Comparison of ENCODE assay signal across 29 mouse cellular contexts in the genomic region with DNA sequence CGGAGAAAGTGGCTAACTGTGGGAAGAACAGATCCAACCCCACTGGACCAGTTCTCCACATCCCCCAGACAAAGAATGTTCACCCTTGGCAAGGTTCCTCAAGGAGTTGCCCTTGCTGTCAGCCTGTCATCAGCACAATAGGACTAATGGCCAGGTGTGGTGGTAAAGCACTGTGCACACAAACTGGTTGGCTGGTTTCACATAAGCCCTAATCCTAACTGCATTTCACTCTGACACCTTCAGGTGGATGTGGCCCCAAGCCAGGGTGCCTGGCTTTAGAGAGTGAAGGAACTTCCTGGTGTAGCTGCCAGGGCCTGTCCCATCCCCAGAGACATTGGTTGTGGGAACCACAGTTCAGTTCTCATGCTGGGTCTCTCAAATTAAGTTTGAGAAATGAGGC. TPM values are rescaled to one million over a fixed set of nuclear protein-coding genes. Genes with fewer than 3 reads are reported as not detected.
DNase-seq lines count a peak whose midpoint lies in the region; ATAC-seq and TF ChIP-seq lines count a peak whose summit lies in the region.
"Had no signal": no experiment of that assay in that cellular context is flagged by ENCODE, and none has a peak within 500 bp of the region (broad histone marks: within the 10 kb centered on the region; RNA-seq: fewer than 3 reads in every experiment).

No protein-coding gene starts in this region.

- peak; percentile 65 for TF ChIP-seq EP300 in stomach, postnatal 0 days (optimal IDR thresholded peaks at IDR 0.05)

- H3K9ac ChIP-seq in stomach, postnatal 0 days (ENCODE audit: low read length) = no peak overlapping the region
- H3K9ac ChIP-seq: heart, embryonic 12.5 days; hindbrain, embryonic 13.5 days; kidney, embryonic 15.5 days; liver, embryonic 14.5 days; midbrain, embryonic 13.5 days had no signal

- no peak overlapping the region for H3K4me3 ChIP-seq in stomach, postnatal 0 days (ENCODE audit: low read depth, low read length)
- H3K4me3 ChIP-seq: heart, embryonic 12.5 days; hindbrain, embryonic 13.5 days; kidney, embryonic 15.5 days; megakaryocyte, embryonic 14.5 days; midbrain, embryonic 13.5 days had no signal

- ATAC-seq in stomach, postnatal 0 days (ENCODE audit: low FRiP score, low TSS enrichment) = peak; percentile 87
- ATAC-seq: forebrain, embryonic 16.5 days; midbrain, embryonic 13.5 days had no signal

- no peaks in the 10 kb centered on the region; the same call in 1 of the 2 replicates for H3K4me1 ChIP-seq in stomach, postnatal 0 days (replicated peaks; ENCODE audit: control insufficient read depth, insufficient read depth)

- H3K27me3 ChIP-seq in stomach, postnatal 0 days (ENCODE audit: control insufficient read depth, insufficient read depth, low read length) = no peaks in the 10 kb centered on the region
- H3K27me3 ChIP-seq: heart, embryonic 12.5 days; kidney, embryonic 15.5 days; midbrain, embryonic 13.5 days had no signal

- intact Hi-C loops in gastrocnemius, postnatal 14 days (cut with DNase I; ENCODE audit: low total_unique reads) = no loop called here

- no peak overlapping the region for H3K27ac ChIP-seq in stomach, postnatal 0 days (replicated peaks)
- H3K27ac ChIP-seq: hindbrain, embryonic 13.5 days; kidney, embryonic 15.5 days; liver, embryonic 14.5 days; midbrain, embryonic 13.5 days had no signal

- TF ChIP-seq CTCF in stomach, postnatal 0 days (IDR thresholded peaks at IDR 0.05; ENCODE audit: low read depth) = peak; percentile 33

- peak; percentile 2 for DNase-seq in gastrocnemius, postnatal 14 days
- DNase-seq in gastrocnemius, postnatal 4 days (ENCODE audit: low spot score in 2 of 2) = no peak
- DNase-seq in ovary, adult 18-20 months (ENCODE audit: low spot score) = peak; percentile 35
- no peak for DNase-seq in ovary, postnatal 10 days (ENCODE audit: low spot score)
- DNase-seq in ovary, postnatal 14 days (ENCODE audit: low spot score) = peak; percentile 40
- peak; percentile 59 for DNase-seq in stomach, postnatal 0 days (ENCODE audit: low spot score)
- DNase-seq in frontal cortex, postnatal 36 days (ENCODE audit: low spot score in 2 of 2) = no peak
- DNase-seq in right cerebral cortex, postnatal 10 days (ENCODE audit: low spot score in 2 of 2) = no peak
- DNase-seq: adrenal gland, adult 8-10 months; cerebellum, adult 8-10 months; gastrocnemius, postnatal 10 days; heart, adult 18-20 months; heart, postnatal 4 days; kidney, adult 18-20 months; kidney, postnatal 25 days; liver; lung, adult 2 months; lung, postnatal 4 days; thymus, adult 2 months; thymus, postnatal 4 days had no signal

- H3K4me2 ChIP-seq in stomach, postnatal 0 days (replicated peaks; ENCODE audit: low read depth) = no peak overlapping the region
- H3K4me2 ChIP-seq: heart, embryonic 12.5 days; hindbrain, embryonic 13.5 days; kidney, embryonic 15.5 days; midbrain, embryonic 13.5 days had no signal

- 60% methylated on average over 1 of the region's 1 CpGs for WGBS in stomach, postnatal 0 days

- H3K9me3 ChIP-seq in stomach, postnatal 0 days (ENCODE audit: control insufficient read depth, low read length) = no peaks in the 10 kb centered on the region
- H3K9me3 ChIP-seq: G1E; heart, embryonic 12.5 days; hindbrain, embryonic 13.5 days; kidney, embryonic 15.5 days; midbrain, embryonic 13.5 days had no signal

- H3K36me3 ChIP-seq in stomach, postnatal 0 days (ENCODE audit: control insufficient read depth, insufficient read depth, low read length) = no peaks in the 10 kb centered on the region
- H3K36me3 ChIP-seq: G1E; heart, embryonic 12.5 days; hindbrain, embryonic 13.5 days; kidney, embryonic 15.5 days; midbrain, embryonic 13.5 days had no signal

RNA-seq across cellular contexts. Expression of a gene that starts 44.6 kb away (rescaled TPM):
- 1 to 10 TPM; 5.6 to 5.9 TPM for total RNA-seq in gastrocnemius, postnatal 14 days (2021)
- 1 to 10 TPM; 7.5 TPM for total RNA-seq in gastrocnemius, postnatal 4 days (2021)
- polyA plus RNA-seq in stomach, postnatal 0 days (2015; fragmentation: Nextera tagmentation; extraction: Ambion mirVana) = 6.1 and 6.2 TPM in 2 replicates

RNA-seq across cellular contexts. Expression of a gene that starts 58.7 kb away (rescaled TPM):
- 1 to 10 TPM; 2.6 to 3.5 TPM for total RNA-seq in gastrocnemius, postnatal 14 days (2021)
- 10 to 100 TPM in 1 of 2 experiments, 1 to 10 TPM in 1; 8.7 to 10.6 TPM for total RNA-seq in gastrocnemius, postnatal 4 days (2021)
- 4.8 and 5.5 TPM in 2 replicates for polyA plus RNA-seq in stomach, postnatal 0 days (2015; fragmentation: Nextera tagmentation; extraction: Ambion mirVana)
- total RNA-seq: common myeloid progenitor, adult 5-6 weeks had no signal
- polyA plus RNA-seq: G1E had no signal

Comparison
In these comparisons a context has a peak if more than half of its experiments do, and no peak if none do; other contexts are left out.
1. DNase-seq: peak in gastrocnemius, postnatal 14 days (single experiment), ovary, adult 18-20 months (single experiment), ovary, postnatal 14 days (single experiment) and stomach, postnatal 0 days (single experiment); none in gastrocnemius, postnatal 4 days (0 of 2), ovary, postnatal 10 days (single experiment), frontal cortex, postnatal 36 days (0 of 2) and right cerebral cortex, postnatal 10 days (0 of 2).